Mouse (Mus musculus) kidney, adult 2 months (tissue): Measurements from ENCODE around the gene Fdps. TPM values are rescaled to one million over a fixed set of nuclear protein-coding genes. Genes with fewer than 3 reads are reported as not detected.
A peak's percentile ranks its signal among the peaks of the same experiment; 100 is the strongest.

ENCODE experiments used
- DNase-seq: peaks from one replicate; pipeline ENCODE4 v3.0.0; 2021
- H3K27ac ChIP-seq: fragments of 200-500 bp; 2 replicates; pipeline ENCODE4 v1.5.1; 2012; ENCODE audit warnings: low read depth, low read length, control low read depth, inconsistent platforms; ENCODE audit not compliant: insufficient read depth
- H3K27me3 ChIP-seq: fragments of 200-500 bp; replicated peaks from 2 replicates; pipeline ENCODE4 v1.6.1; 2012; ENCODE audit warnings: mild to moderate bottlenecking, moderate library complexity, low read length, inconsistent platforms; ENCODE audit not compliant: control insufficient read depth, insufficient read depth
- H3K36me3 ChIP-seq: fragments of 200-500 bp; 2 replicates; pipeline ENCODE4 v1.6.1; 2012; ENCODE audit warnings: mild to moderate bottlenecking, moderate library complexity, low read length, inconsistent platforms; ENCODE audit not compliant: control insufficient read depth, insufficient read depth
- H3K4me1 ChIP-seq: fragments of 200-500 bp; 2 replicates; pipeline ENCODE4 v1.6.1; 2011; ENCODE audit warnings: low read length; ENCODE audit not compliant: control insufficient read depth, insufficient read depth
- H3K4me3 ChIP-seq: fragments of 200-500 bp; 2 replicates; pipeline ENCODE4 v1.5.1; 2011; ENCODE audit warnings: mild to moderate bottlenecking, low read depth, low read length, control low read depth; ENCODE audit not compliant: insufficient read depth
- CTCF ChIP-seq: fragments of 200-500 bp; conservative IDR thresholded peaks from 2 replicates; pipeline ENCODE4 v1.5.1; 2011; ENCODE audit warnings: low read depth, mild to moderate bottlenecking, control low read depth, low read length, moderate library complexity, mixed read lengths; ENCODE audit not compliant: insufficient read depth, insufficient read length
- POLR2A ChIP-seq: fragments of 200-500 bp; IDR thresholded peaks from one replicate; pipeline ENCODE4 v1.6.1; 2011; ENCODE audit warnings: low read depth, low read length, control low read depth
- WGBS: fragments of 180-500 bp; shearing (Covaris S2); methylation state at CpG from one replicate; pipeline ENCODE4 v1.1.7; 2018; 5-methylcytosine and 5-hydroxymethylcytosine counted together
- polyA plus RNA-seq: library from polyadenylated mRNA; depleted of rRNA; stranded (reverse); fragments of >200 nt; gene quantifications from 2 replicates; pipeline ENCODE4 v1.2.3, GENCODE M21; 2012

Gene Fdps
- polyA plus RNA-seq, 1 experiment: 54.9 TPM

- no peak for DNase-seq
- H3K36me3 ChIP-seq: no peaks in the 10 kb centered on the region
- TF ChIP-seq CTCF (no peak), POLR2A (no peak)
- peaks cover 3% of the 10 kb centered on the region; the same call in 1 of the 2 replicates for H3K4me1 ChIP-seq
- H3K27me3 ChIP-seq: no peaks in the 10 kb centered on the region
- 53% methylated on average over 3 of the region's 3 CpGs for WGBS
- peak within 1 kb of the TSS; percentile 78 for H3K27ac ChIP-seq
- H3K4me3 ChIP-seq: peak within 1 kb of the TSS; percentile 36
These were observed 34.2 kb upstream of the Fdps start, which contains the start of gene Pklr for GRCm38 (mm10) chr3:89135958-89136357. Pklr (plus strand) TSS chr3:89136142.

- Histone ChIP-seq H3K27me3 (no peaks in the 10 kb centered on the region), H3K4me3 (no peak overlapping the region), H3K4me1 (peaks cover 3% of the 10 kb centered on the region; the same call in 1 of the 2 replicates), H3K27ac (no peak overlapping the region), H3K36me3 (no peaks in the 10 kb centered on the region)
- no peak for DNase-seq
- 83% methylated on average over 1 of the region's 1 CpGs for WGBS
- TF ChIP-seq CTCF: no peak
- no peak for TF ChIP-seq POLR2A
These were observed 32.0 kb upstream of the Fdps start for GRCm38 (mm10) chr3:89133752-89134151.

GRCm38 (mm10) chr3:89133063-89133450 lies 31.3 kb upstream of the Fdps start:
- H3K27me3 ChIP-seq: no peaks in the 10 kb centered on the region
- H3K4me1 ChIP-seq: peaks cover 3% of the 10 kb centered on the region; the same call in 1 of the 2 replicates
- no peak overlapping the region for H3K27ac ChIP-seq
- no peak for DNase-seq
- TF ChIP-seq CTCF (no peak), POLR2A (no peak)
- H3K4me3 ChIP-seq: no peak overlapping the region
- WGBS: 88% methylated on average over 7 of the region's 7 CpGs
- H3K36me3 ChIP-seq: no peaks in the 10 kb centered on the region

GRCm38 (mm10) chr3:89132285-89133062 lies 30.7 kb upstream of the Fdps start:
- H3K4me1 ChIP-seq: peaks cover 3% of the 10 kb centered on the region; the same call in 1 of the 2 replicates
- TF ChIP-seq CTCF: peak; percentile 43
- TF ChIP-seq POLR2A: no peak
- H3K36me3 ChIP-seq: no peaks in the 10 kb centered on the region
- no peak overlapping the region for H3K4me3 ChIP-seq
- no peak overlapping the region for H3K27ac ChIP-seq
- H3K27me3 ChIP-seq: no peaks in the 10 kb centered on the region
- DNase-seq: no peak
- WGBS: 21% methylated on average over 29 of the region's 30 CpGs

GRCm38 (mm10) chr3:89131816-89132215 lies 30.1 kb upstream of the Fdps start:
- Histone ChIP-seq H3K27ac (no peak overlapping the region), H3K4me3 (no peak overlapping the region), H3K4me1 (peaks cover 3% of the 10 kb centered on the region; the same call in 1 of the 2 replicates), H3K36me3 (no peaks in the 10 kb centered on the region), H3K27me3 (no peaks in the 10 kb centered on the region)
- no peak for DNase-seq
- no peak for TF ChIP-seq CTCF
- no peak for TF ChIP-seq POLR2A
- WGBS: 52% methylated on average over 4 of the region's 4 CpGs

GRCm38 (mm10) chr3:89129908-89130307 lies 28.1 kb upstream of the Fdps start:
- no peak for DNase-seq

GRCm38 (mm10) chr3:89125981-89126380 lies 24.2 kb upstream of the Fdps start:
- no peak overlapping the region for H3K4me3 ChIP-seq
- no peaks in the 10 kb centered on the region for H3K27me3 ChIP-seq
- TF ChIP-seq CTCF (no peak), POLR2A (no peak)
- DNase-seq: no peak
- H3K27ac ChIP-seq: no peak overlapping the region
- 93% methylated on average over 3 of the region's 3 CpGs for WGBS
- 0 out of 2 replicates have a peak, but pooled peaks cover 3% of the 10 kb centered on the region for H3K4me1 ChIP-seq
- H3K36me3 ChIP-seq: no peaks in the 10 kb centered on the region

More at GRCm38 (mm10) chr3:89129908-89130307, 28.1 kb upstream of the Fdps start:
- 0 out of 2 replicates have a peak, but pooled peaks cover 3% of the 10 kb centered on the region for H3K4me1 ChIP-seq
- H3K27me3 ChIP-seq: no peaks in the 10 kb centered on the region
- no peak overlapping the region for H3K4me3 ChIP-seq
- H3K36me3 ChIP-seq: no peaks in the 10 kb centered on the region
- TF ChIP-seq POLR2A (no peak), CTCF (no peak)
- 77% methylated on average over 3 of the region's 3 CpGs for WGBS
- H3K27ac ChIP-seq: no peak overlapping the region
